ENCODE assay signal across 8 mouse cellular contexts in the genomic region with DNA sequence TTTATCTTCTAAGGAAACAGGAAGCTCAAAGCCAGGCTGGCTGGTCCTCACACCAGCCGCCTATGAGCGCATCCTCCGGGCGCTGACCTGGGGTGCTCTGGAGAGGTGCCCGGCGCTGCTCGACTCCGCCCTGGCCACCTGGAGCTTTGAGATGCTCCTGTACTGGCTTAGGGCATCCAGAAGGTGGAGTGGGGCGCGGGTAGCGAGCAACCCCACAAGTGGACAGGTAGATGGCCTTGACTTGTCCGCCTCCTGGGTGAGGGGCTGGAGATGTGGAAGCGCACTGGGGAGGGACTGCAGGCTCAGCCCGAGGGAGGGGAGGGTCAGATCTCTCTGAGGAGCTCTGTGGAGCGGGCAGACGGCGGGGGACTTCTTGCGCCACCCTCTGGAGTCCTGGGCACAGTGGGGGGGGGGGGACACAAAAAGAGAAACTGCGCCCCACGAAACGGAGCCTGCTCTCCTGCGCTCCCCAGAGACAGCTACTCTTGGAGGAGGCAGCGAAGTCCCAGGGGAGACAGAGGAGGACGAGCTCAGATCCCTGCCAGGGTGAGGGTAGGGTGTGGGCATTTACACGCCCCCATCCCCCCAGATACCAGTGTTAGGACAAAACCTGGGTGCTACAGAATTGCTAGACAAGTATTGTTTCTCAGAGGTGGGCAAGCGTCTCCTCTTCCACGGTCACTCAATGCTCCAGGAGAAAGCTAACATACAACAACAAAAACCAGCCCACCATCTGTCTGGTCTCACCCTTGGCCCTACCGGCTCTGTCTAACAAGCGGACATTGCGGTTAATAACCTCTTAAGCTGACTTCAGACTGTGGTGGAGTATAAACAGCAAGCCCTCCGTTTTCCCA. TPM values are rescaled to one million over a fixed set of nuclear protein-coding genes. Genes with fewer than 3 reads are reported as not detected.
A peak's percentile ranks its signal among the peaks of the same experiment; 100 is the strongest.
DNase-seq lines count a peak whose midpoint lies in the region; ATAC-seq and TF ChIP-seq lines count a peak whose summit lies in the region.

No protein-coding gene starts in this region.

- peak; percentile 11; the same call in 1 of the 2 replicates for TF ChIP-seq CTCF in bone marrow, adult 2 months (IDR thresholded peaks at IDR 0.05; ENCODE audit: control insufficient read depth, insufficient read depth, low read length)
- no peak for TF ChIP-seq CTCF in embryonic fibroblast, embryonic 13.5 days (IDR thresholded peaks at IDR 0.05; ENCODE audit: borderline replicate concordance, insufficient read depth, low read length)
- peak; percentile 10; the same call in 1 of the 2 replicates for TF ChIP-seq CTCF in stomach, postnatal 0 days (IDR thresholded peaks at IDR 0.05; ENCODE audit: low read depth)

- WGBS in kidney, embryonic 15.5 days: under 1% methylated on average over 31 of the region's 31 CpGs
- WGBS in bone marrow, adult 2 months: under 1% methylated on average over 31 of the region's 31 CpGs
- WGBS in midbrain, embryonic 11.5 days: 1% methylated on average over 30 of the region's 31 CpGs
- 2% methylated on average over 31 of the region's 31 CpGs for WGBS in stomach, postnatal 0 days

- no peak for DNase-seq in kidney, adult 9 months
- peak; percentile 37 to 72 for DNase-seq in layer of hippocampus, postnatal 25 days (ENCODE audit: extremely low spot score in 1 of 2, low spot score in 1 of 2)
- DNase-seq in midbrain, embryonic 11.5 days (ENCODE audit: low spot score, missing footprints): peak; percentile 95
- DNase-seq in stomach, postnatal 0 days (ENCODE audit: low spot score): no peak
- DNase-seq in frontal cortex, postnatal 14 days (ENCODE audit: low spot score in 2 of 2): no peak

- no peak for TF ChIP-seq POLR2A in bone marrow, adult 2 months (IDR thresholded peaks at IDR 0.05; ENCODE audit: borderline replicate concordance, control insufficient read depth, low read depth, low read length)
- no peak for TF ChIP-seq POLR2A in embryonic fibroblast, embryonic 13.5 days (IDR thresholded peaks at IDR 0.05; ENCODE audit: low read depth, low read length)

- TF ChIP-seq EP300 in stomach, postnatal 0 days (optimal IDR thresholded peaks at IDR 0.05): no peak

- peak overlapping the region; percentile 54 for H3K4me3 ChIP-seq in kidney, embryonic 15.5 days (replicated peaks)
- H3K4me3 ChIP-seq in bone marrow, adult 2 months (replicated peaks; ENCODE audit: control insufficient read depth, low read depth, low read length): peak overlapping the region; percentile 94
- peak overlapping the region; percentile 42 for H3K4me3 ChIP-seq in embryonic fibroblast, embryonic 13.5 days (ENCODE audit: insufficient read depth, low read length)
- peak overlapping the region; percentile 46 for H3K4me3 ChIP-seq in midbrain, embryonic 11.5 days (ENCODE audit: low read depth, low read length)
- H3K4me3 ChIP-seq in stomach, postnatal 0 days (ENCODE audit: low read depth, low read length): peak overlapping the region; percentile 47

- peak overlapping the region; percentile 84 for H3K4me2 ChIP-seq in kidney, embryonic 15.5 days
- H3K4me2 ChIP-seq in midbrain, embryonic 11.5 days: peak overlapping the region; percentile 83
- peak overlapping the region; percentile 66 for H3K4me2 ChIP-seq in stomach, postnatal 0 days (replicated peaks; ENCODE audit: low read depth)

- peak overlapping the region; percentile 43 for H3K9ac ChIP-seq in kidney, embryonic 15.5 days
- peak overlapping the region; percentile 44 for H3K9ac ChIP-seq in midbrain, embryonic 11.5 days (ENCODE audit: low read length)
- peak overlapping the region; percentile 50 for H3K9ac ChIP-seq in stomach, postnatal 0 days (ENCODE audit: low read length)

- H3K36me3 ChIP-seq in kidney, embryonic 15.5 days: no peaks in the 10 kb centered on the region
- no peaks in the 10 kb centered on the region for H3K36me3 ChIP-seq in midbrain, embryonic 11.5 days (ENCODE audit: control insufficient read depth, insufficient read depth, low read length)
- H3K36me3 ChIP-seq in stomach, postnatal 0 days (ENCODE audit: control insufficient read depth, insufficient read depth, low read length): no peaks in the 10 kb centered on the region

- peak; percentile 49 for ATAC-seq in kidney, embryonic 15.5 days (replicated peaks; ENCODE audit: low FRiP score)
- peak; percentile 49 for ATAC-seq in midbrain, embryonic 11.5 days (ENCODE audit: low FRiP score)
- peak; percentile 54 for ATAC-seq in stomach, postnatal 0 days (ENCODE audit: low FRiP score, low TSS enrichment)

- 0 out of 2 replicates have a peak overlapping the region, but pooled peaks have one; percentile 23 for H3K27ac ChIP-seq in kidney, embryonic 15.5 days
- H3K27ac ChIP-seq in bone marrow, adult 2 months (ENCODE audit: control insufficient read depth, insufficient read depth, low read depth, low read length, poor library complexity): peak overlapping the region; percentile 81
- no peak overlapping the region for H3K27ac ChIP-seq in embryonic fibroblast, embryonic 13.5 days (ENCODE audit: insufficient read depth, low read length)
- no peak overlapping the region for H3K27ac ChIP-seq in midbrain, embryonic 11.5 days (ENCODE audit: low read depth, low read length)
- 0 out of 2 replicates have a peak overlapping the region, but pooled peaks have one; percentile 40 for H3K27ac ChIP-seq in stomach, postnatal 0 days (replicated peaks)

- H3K4me1 ChIP-seq in kidney, embryonic 15.5 days: peaks cover 38% of the 10 kb centered on the region
- peaks cover 12% of the 10 kb centered on the region for H3K4me1 ChIP-seq in bone marrow, adult 2 months (ENCODE audit: control insufficient read depth, insufficient read depth, low read length)
- peaks cover 6% of the 10 kb centered on the region; the same call in 1 of the 2 replicates for H3K4me1 ChIP-seq in embryonic fibroblast, embryonic 13.5 days (ENCODE audit: control insufficient read depth, insufficient read depth, low read length)
- H3K4me1 ChIP-seq in midbrain, embryonic 11.5 days (ENCODE audit: control insufficient read depth, insufficient read depth, low read length): peaks cover 4% of the 10 kb centered on the region; the same call in 1 of the 2 replicates
- 0 out of 2 replicates have a peak, but pooled peaks cover 6% of the 10 kb centered on the region for H3K4me1 ChIP-seq in stomach, postnatal 0 days (replicated peaks; ENCODE audit: control insufficient read depth, insufficient read depth)

- H3K9me3 ChIP-seq in kidney, embryonic 15.5 days (replicated peaks): peaks cover 4% of the 10 kb centered on the region
- H3K9me3 ChIP-seq in midbrain, embryonic 11.5 days (ENCODE audit: control insufficient read depth, low read length): no peaks in the 10 kb centered on the region; the same call in 1 of the 2 replicates
- H3K9me3 ChIP-seq in stomach, postnatal 0 days (ENCODE audit: control insufficient read depth, low read length): no peaks in the 10 kb centered on the region

- H3K27me3 ChIP-seq in kidney, embryonic 15.5 days: peaks cover 43% of the 10 kb centered on the region
- peaks cover 7% of the 10 kb centered on the region; the same call in 1 of the 2 replicates for H3K27me3 ChIP-seq in midbrain, embryonic 11.5 days (ENCODE audit: control insufficient read depth, insufficient read depth, low read length)
- peaks cover 8% of the 10 kb centered on the region; the same call in 1 of the 2 replicates for H3K27me3 ChIP-seq in stomach, postnatal 0 days (ENCODE audit: control insufficient read depth, insufficient read depth, low read length)

RNA-seq across cellular contexts. Expression of a gene that starts 0.6 kb away (rescaled TPM):
- polyA plus RNA-seq in kidney, embryonic 15.5 days (2015; fragmentation: Nextera tagmentation; extraction: Ambion mirVana): 7.1 and 7.5 TPM in 2 replicates
- 5.2 and 10.4 TPM in 2 replicates for polyA plus RNA-seq in bone marrow, adult 2 months (2011; ENCODE audit: insufficient read depth, insufficient read length, low replicate concordance, missing spikeins)
- 0.86 and 2.4 TPM in 2 replicates for polyA plus RNA-seq in embryonic fibroblast, embryonic 13.5 days (2011; ENCODE audit: insufficient read length, low read depth, missing spikeins)
- 10 to 100 TPM; 54.2 to 60.3 TPM for total RNA-seq in layer of hippocampus, postnatal 25 days (2021)
- polyA plus RNA-seq in midbrain, embryonic 11.5 days (2014; fragmentation: Nextera tagmentation; extraction: Ambion mirVana): 10.4 TPM in 2 replicates
- 11.1 and 13.2 TPM in 2 replicates for polyA plus RNA-seq in stomach, postnatal 0 days (2015; fragmentation: Nextera tagmentation; extraction: Ambion mirVana)

Comparison
In these comparisons a context has a peak if more than half of its experiments do, and no peak if none do; other contexts are left out.
1. H3K27ac ChIP-seq: peak in kidney, embryonic 15.5 days (single experiment), bone marrow, adult 2 months (single experiment) and stomach, postnatal 0 days (single experiment); none in embryonic fibroblast, embryonic 13.5 days (single experiment) and midbrain, embryonic 11.5 days (single experiment).
2. H3K4me3 ChIP-seq: peak in every context shown above with its lines; median percentile 94 in bone marrow, adult 2 months; 54 in kidney, embryonic 15.5 days; 47 in stomach, postnatal 0 days; 46 in midbrain, embryonic 11.5 days; 42 in embryonic fibroblast, embryonic 13.5 days.
3. DNase-seq: peak in layer of hippocampus, postnatal 25 days (2 of 2) and midbrain, embryonic 11.5 days (single experiment); none in kidney, adult 9 months (single experiment), stomach, postnatal 0 days (single experiment) and frontal cortex, postnatal 14 days (0 of 2).
4. Peak in every context shown above with its lines, with median percentiles within 50 percentile points of each other: ATAC-seq, H3K4me2 ChIP-seq and H3K9ac ChIP-seq.